8 mouse cellular contexts compared by ENCODE assay signal in genomic region chr7:99535741-99536501, GRCm38 (mm10). TPM values are rescaled to one million over a fixed set of nuclear protein-coding genes. Genes with fewer than 3 reads are reported as not detected.
A peak's percentile ranks its signal among the peaks of the same experiment; 100 is the strongest.
DNase-seq lines count a peak whose midpoint lies in the region; ATAC-seq and TF ChIP-seq lines count a peak whose summit lies in the region.

No protein-coding gene starts in this region.

- no peaks in the 10 kb centered on the region for H3K9me3 ChIP-seq in forebrain, embryonic 12.5 days
- no peaks in the 10 kb centered on the region for H3K9me3 ChIP-seq in stomach, embryonic 16.5 days (replicated peaks; ENCODE audit: control insufficient read depth, low read length)

- peak overlapping the region; percentile 54 for H3K4me3 ChIP-seq in left cerebral cortex, adult 2 months
- peak overlapping the region; percentile 79 for H3K4me3 ChIP-seq in forebrain, embryonic 12.5 days (replicated peaks)
- H3K4me3 ChIP-seq in stomach, embryonic 16.5 days (replicated peaks; ENCODE audit: low read length), result peak overlapping the region; percentile 74

- peak in 1 of 2 experiments; percentile 42 for DNase-seq in left cerebral cortex, adult 2 months (ENCODE audit: extremely low spot score in 1 of 2, low spot score in 2 of 2)
- no peak for DNase-seq in left cerebral cortex, postnatal 10 days (ENCODE audit: extremely low spot score in 1 of 2, low spot score in 2 of 2)
- peak; percentile 42 for DNase-seq in adrenal gland, adult 8-10 months
- DNase-seq in layer of hippocampus, postnatal 10 days (ENCODE audit: low spot score in 2 of 2), result peak; percentile 59 to 60
- DNase-seq in gastrocnemius, postnatal 4 days (ENCODE audit: low spot score in 2 of 2), result no peak

- no peak for TF ChIP-seq CTCF in left cerebral cortex, adult 2 months (IDR thresholded peaks at IDR 0.05)

- H3K9ac ChIP-seq in forebrain, embryonic 12.5 days, result peak overlapping the region; percentile 80
- H3K9ac ChIP-seq in stomach, embryonic 16.5 days (ENCODE audit: low read length), result peak overlapping the region; percentile 90

- H3K27ac ChIP-seq in left cerebral cortex, adult 2 months, result peak overlapping the region; percentile 98
- H3K27ac ChIP-seq in forebrain, embryonic 12.5 days, result peak overlapping the region; percentile 83
- H3K27ac ChIP-seq in stomach, embryonic 16.5 days (ENCODE audit: low read length), result peak overlapping the region; percentile 83

- H3K4me1 ChIP-seq in forebrain, embryonic 12.5 days, result peaks cover 56% of the 10 kb centered on the region
- H3K4me1 ChIP-seq in stomach, embryonic 16.5 days (ENCODE audit: control insufficient read depth, insufficient read depth, low read length), result peaks cover 46% of the 10 kb centered on the region

- peaks cover 8% of the 10 kb centered on the region; the same call in 1 of the 2 replicates for H3K27me3 ChIP-seq in forebrain, embryonic 12.5 days
- H3K27me3 ChIP-seq in stomach, embryonic 16.5 days (ENCODE audit: control insufficient read depth, insufficient read depth, low read length), result no peaks in the 10 kb centered on the region

- H3K4me2 ChIP-seq in forebrain, embryonic 12.5 days, result peak overlapping the region; percentile 88
- peak overlapping the region; percentile 91 for H3K4me2 ChIP-seq in stomach, embryonic 16.5 days (ENCODE audit: low read depth, low read length)

- intact Hi-C loops in left cerebral cortex, adult 2 months (cut with DNase I), result no loop called here
- intact Hi-C loops in left cerebral cortex, postnatal 10 days (cut with DNase I), result no loop called here

- H3K36me3 ChIP-seq in forebrain, embryonic 12.5 days (replicated peaks), result no peaks in the 10 kb centered on the region
- H3K36me3 ChIP-seq in stomach, embryonic 16.5 days (ENCODE audit: control insufficient read depth, insufficient read depth, low read length), result no peaks in the 10 kb centered on the region

- peak; percentile 27; the same call in 1 of the 2 replicates for ATAC-seq in forebrain, embryonic 12.5 days (ENCODE audit: low FRiP score)
- peak; percentile 27 for ATAC-seq in megakaryocyte-erythroid progenitor cell, adult 5-6 weeks (replicated peaks; ENCODE audit: low FRiP score, low TSS enrichment, poor library complexity, severe bottlenecking)
- ATAC-seq in stomach, embryonic 16.5 days (ENCODE audit: insufficient read depth, low FRiP score), result peak; percentile 26; the same call in 1 of the 2 replicates

- 17% methylated on average over 38 of the region's 46 CpGs for WGBS in forebrain, embryonic 12.5 days
- WGBS in stomach, embryonic 16.5 days, result 7% methylated on average over 46 of the region's 46 CpGs

RNA-seq across cellular contexts. Expression of gene Arrb1, which starts 0.7 kb away (rescaled TPM):
- 100 to 1,000 TPM; 193 to 197 TPM for total RNA-seq in left cerebral cortex, adult 2 months (2021)
- 100 to 1,000 TPM; 167 to 196 TPM for total RNA-seq in left cerebral cortex, postnatal 10 days (2021)
- 10 to 100 TPM; 59.8 to 82.0 (median 64.7) TPM for total RNA-seq in adrenal gland, adult 8-10 months (2022)
- 10.8 and 12.2 TPM in 2 replicates for polyA plus RNA-seq in forebrain, embryonic 12.5 days (2016; fragmentation: Nextera tagmentation; extraction: Ambion mirVana)
- 100 to 1,000 TPM; 150 to 192 TPM for total RNA-seq in layer of hippocampus, postnatal 10 days (2021)
- total RNA-seq in megakaryocyte-erythroid progenitor cell, adult 5-6 weeks (2014; fragmentation: Nextera tagmentation), result 59.0 and 91.0 TPM in 2 replicates
- 70.4 and 96.2 TPM in 2 replicates for total RNA-seq in megakaryocyte-erythroid progenitor cell, adult 5-6 weeks (2017)
- 12.6 and 13.6 TPM in 2 replicates for polyA plus RNA-seq in stomach, embryonic 16.5 days (2015; fragmentation: Nextera tagmentation; extraction: Ambion mirVana)
- 10 to 100 TPM; 30.7 to 32.6 TPM for total RNA-seq in gastrocnemius, postnatal 4 days (2021)

RNA-seq across cellular contexts. Expression of gene Rps3, which starts 52.4 kb away (rescaled TPM):
- total RNA-seq in left cerebral cortex, adult 2 months (2021), result 100 to 1,000 TPM; 223 to 241 TPM
- total RNA-seq in left cerebral cortex, postnatal 10 days (2021), result 100 to 1,000 TPM; 266 to 286 TPM
- total RNA-seq in adrenal gland, adult 8-10 months (2022), result 100 to 1,000 TPM; 533 to 601 (median 565) TPM
- 597 and 603 TPM in 2 replicates for polyA plus RNA-seq in forebrain, embryonic 12.5 days (2016; fragmentation: Nextera tagmentation; extraction: Ambion mirVana)
- total RNA-seq in layer of hippocampus, postnatal 10 days (2021), result 100 to 1,000 TPM; 314 to 330 TPM
- 1,003 and 1,349 TPM in 2 replicates for total RNA-seq in megakaryocyte-erythroid progenitor cell, adult 5-6 weeks (2014; fragmentation: Nextera tagmentation)
- 1,982 and 2,496 TPM in 2 replicates for total RNA-seq in megakaryocyte-erythroid progenitor cell, adult 5-6 weeks (2017)
- 699 and 743 TPM in 2 replicates for polyA plus RNA-seq in stomach, embryonic 16.5 days (2015; fragmentation: Nextera tagmentation; extraction: Ambion mirVana)
- 100 to 1,000 TPM; 484 to 545 TPM for total RNA-seq in gastrocnemius, postnatal 4 days (2021)

Comparison
In these comparisons a context has a peak if more than half of its experiments do, and no peak if none do; other contexts are left out.
1. DNase-seq: peak in adrenal gland, adult 8-10 months (single experiment) and layer of hippocampus, postnatal 10 days (2 of 2); none in left cerebral cortex, postnatal 10 days (0 of 2) and gastrocnemius, postnatal 4 days (0 of 2).
2. Peak in every context shown above with its lines, with median percentiles within 50 percentile points of each other: H3K27ac ChIP-seq, H3K4me3 ChIP-seq and ATAC-seq.